Mouse (Mus musculus): ENCODE measurements around the gene Dolpp1.

Gene Dolpp1

GRCm38 (mm10) chr2:30392114-30392576, at the start of gene Dolpp1:
TSS of gene Dolpp1 (plus strand) at chr2:30392254.
- DNase-seq (ENCODE audit: low read depth, low spot score), result peak; percentile 98

- no peak for DNase-seq (ENCODE audit: low read depth, low spot score)
Measured at GRCm38 (mm10) chr2:30342544-30342943, 49.5 kb upstream of the Dolpp1 start.

- no peak for DNase-seq (ENCODE audit: low read depth, low spot score)
Measured at GRCm38 (mm10) chr2:30343601-30344137, 48.4 kb upstream of the Dolpp1 start.

- no peak for DNase-seq (ENCODE audit: low read depth, low spot score)
Measured at GRCm38 (mm10) chr2:30345971-30346676, 45.9 kb upstream of the Dolpp1 start.

- DNase-seq (ENCODE audit: low read depth, low spot score), result no peak
Measured at GRCm38 (mm10) chr2:30349196-30349595, 42.9 kb upstream of the Dolpp1 start.

- DNase-seq (ENCODE audit: low read depth, low spot score), result no peak
Measured at GRCm38 (mm10) chr2:30351149-30351548, 40.9 kb upstream of the Dolpp1 start.

GRCm38 (mm10) chr2:30355861-30356260, 36.2 kb upstream of the Dolpp1 start:
- DNase-seq (ENCODE audit: low read depth, low spot score), result no peak

- no peak for DNase-seq (ENCODE audit: low read depth, low spot score)
Measured at GRCm38 (mm10) chr2:30356266-30356665, 35.8 kb upstream of the Dolpp1 start.

- no peak for DNase-seq (ENCODE audit: low read depth, low spot score)
Measured at GRCm38 (mm10) chr2:30356906-30357305, 35.1 kb upstream of the Dolpp1 start.

- DNase-seq (ENCODE audit: low read depth, low spot score), result peak; percentile 14
Measured at GRCm38 (mm10) chr2:30357552-30358510, 34.2 kb upstream of the Dolpp1 start.

- peak; percentile 86 for DNase-seq (ENCODE audit: low read depth, low spot score)
Measured at GRCm38 (mm10) chr2:30358533-30359531, 33.2 kb upstream of the Dolpp1 start, which contains the start of gene Sh3glb2. TSS of gene Sh3glb2 (minus strand) at chr2:30359337.

- DNase-seq (ENCODE audit: low read depth, low spot score), result no peak
Measured at GRCm38 (mm10) chr2:30360626-30361025, 31.4 kb upstream of the Dolpp1 start.

GRCm38 (mm10) chr2:30362865-30363264, 29.2 kb upstream of the Dolpp1 start:
- no peak for DNase-seq (ENCODE audit: low read depth, low spot score)

- DNase-seq (ENCODE audit: low read depth, low spot score), result peak; percentile 97
Measured at GRCm38 (mm10) chr2:30363773-30364650, 28.0 kb upstream of the Dolpp1 start, which contains the start of gene Miga2. TSS of gene Miga2 (plus strand) at chr2:30364233.

- DNase-seq (ENCODE audit: low read depth, low spot score), result no peak
Measured at GRCm38 (mm10) chr2:30365281-30366069, 26.6 kb upstream of the Dolpp1 start.

- no peak for DNase-seq (ENCODE audit: low read depth, low spot score)
Measured at GRCm38 (mm10) chr2:30366203-30366602, 25.9 kb upstream of the Dolpp1 start.

GRCm38 (mm10) chr2:30371544-30371943, 20.5 kb upstream of the Dolpp1 start:
- no peak for DNase-seq (ENCODE audit: low read depth, low spot score)

GRCm38 (mm10) chr2:30372726-30373125, 19.3 kb upstream of the Dolpp1 start:
- DNase-seq (ENCODE audit: low read depth, low spot score), result no peak

- DNase-seq (ENCODE audit: low read depth, low spot score), result no peak
Measured at GRCm38 (mm10) chr2:30375893-30376292, 16.2 kb upstream of the Dolpp1 start.
